Mouse (Mus musculus) embryo, embryonic 10 days (tissue): ENCODE data around the gene Tmod4.

Experiments
- DNase-seq: peaks from one replicate; pipeline ENCODE4 v3.0.0-alpha.2; 2015; ENCODE audit warnings: low spot score

The Tmod4 gene

DNA sequence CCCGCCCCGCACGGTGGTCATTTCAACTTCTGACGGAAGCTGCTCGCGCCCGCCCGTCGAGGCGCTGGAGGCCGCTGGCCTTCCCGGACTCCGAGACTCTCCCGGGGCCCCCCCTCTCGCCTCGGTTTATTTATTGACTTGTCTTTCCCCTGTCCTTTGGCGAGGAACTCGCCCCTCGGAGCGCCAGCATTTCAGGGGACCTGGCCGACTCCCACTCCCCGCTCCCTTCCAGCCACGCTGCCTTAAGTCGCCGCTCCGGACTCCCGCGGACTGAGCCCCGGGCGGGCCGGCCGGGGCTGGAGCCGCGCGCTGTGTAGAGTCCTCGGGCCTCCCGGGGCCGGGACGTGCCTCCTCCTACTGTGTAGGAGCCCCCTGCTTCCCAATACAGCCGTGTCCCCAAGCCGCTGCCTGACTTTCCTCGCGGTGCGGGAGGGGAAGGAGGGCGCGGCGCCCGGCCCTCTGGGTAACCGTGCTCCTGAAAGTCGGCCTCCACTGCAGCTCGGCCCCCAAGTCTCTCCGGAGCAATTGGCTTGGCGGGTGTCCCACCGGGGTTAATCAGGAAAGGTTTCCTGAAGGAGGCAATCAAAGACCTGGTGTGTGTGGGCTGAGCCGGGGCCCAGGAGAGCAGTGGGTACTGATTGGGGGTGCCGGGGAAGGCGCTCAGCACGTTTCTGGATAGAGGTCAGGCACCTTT lies 49.1 kb downstream of the Tmod4 start:
- DNase-seq, result no peak

DNA sequence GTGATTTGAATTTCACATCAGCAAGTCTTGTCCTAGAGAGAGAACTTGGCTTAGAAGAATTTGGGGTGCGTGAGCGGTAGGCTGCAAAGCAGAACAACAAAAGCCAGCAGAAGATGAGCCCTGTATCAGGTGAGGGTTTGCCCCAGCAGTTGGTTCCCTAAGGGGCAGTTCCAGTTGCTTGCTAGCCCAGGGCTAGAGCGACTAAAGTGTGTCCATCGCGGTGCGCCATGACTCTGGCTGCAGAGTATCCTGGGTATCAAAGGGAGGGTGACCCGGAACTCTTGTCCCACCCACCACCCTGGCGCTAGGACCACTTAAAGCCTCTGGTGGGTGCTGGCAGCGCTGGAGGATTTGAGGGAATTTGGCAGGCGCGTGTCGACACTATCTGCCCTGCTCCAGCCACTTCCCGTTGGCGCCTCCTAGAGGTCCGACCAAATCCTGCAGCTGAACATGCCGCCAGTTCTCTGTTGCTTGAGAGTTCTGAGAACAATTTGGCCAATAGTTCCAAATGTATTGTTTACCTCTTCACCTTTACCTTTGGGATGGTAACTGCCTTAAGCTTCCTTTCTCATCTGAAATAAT lies 49.8 kb downstream of the Tmod4 start:
- DNase-seq, result peak; percentile 88

DNA sequence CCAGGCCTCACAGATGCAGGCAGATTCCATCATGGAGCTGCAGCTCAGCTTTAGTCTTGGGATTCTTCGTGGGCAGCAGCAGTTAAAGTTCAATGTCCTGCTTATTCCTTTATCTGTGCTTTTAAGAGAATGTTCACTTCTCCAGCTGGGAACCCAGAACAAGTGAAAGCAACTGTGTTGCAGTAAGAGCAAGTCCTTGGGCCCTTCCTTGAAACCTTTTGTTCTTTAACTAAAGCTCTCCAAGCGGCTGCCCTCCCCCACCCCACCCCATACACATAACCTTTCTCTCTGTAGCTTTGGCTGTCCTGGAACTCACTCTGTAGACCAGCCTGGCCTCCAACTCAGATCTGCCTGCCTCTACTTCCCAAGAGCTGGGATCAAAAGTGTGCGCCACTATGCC lies 52.2 kb downstream of the Tmod4 start:
- no peak for DNase-seq

DNA sequence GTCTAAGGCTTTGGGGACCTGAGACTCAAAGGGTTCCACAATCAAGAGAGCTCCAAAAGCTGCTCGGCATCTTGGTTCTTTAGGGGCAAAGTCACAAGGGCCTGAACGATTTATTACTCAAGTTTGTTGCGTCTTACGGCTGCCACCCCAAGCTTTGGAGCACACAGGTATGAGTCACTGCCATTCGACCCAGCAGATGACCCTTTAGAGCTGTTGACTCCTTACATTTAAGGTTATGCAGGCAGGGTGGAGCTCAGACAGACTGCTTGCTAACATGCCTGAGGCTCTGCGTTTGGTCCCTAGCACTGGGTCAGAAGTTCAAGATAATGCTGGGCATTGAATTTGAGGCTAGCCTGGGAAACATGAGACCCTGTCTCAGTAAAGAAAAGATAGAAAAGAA lies 53.3 kb downstream of the Tmod4 start:
- no peak for DNase-seq
